Mouse (Mus musculus) granulocyte monocyte progenitor cell, adult 5-6 weeks (primary cell): ENCODE results near the gene Slfn1. TPM values are rescaled to one million over a fixed set of nuclear protein-coding genes. Genes with fewer than 3 reads are reported as not detected.

Experiments used
- total RNA-seq, 2 experiments: library from RNA; stranded (forward) in 1 of 2; stranded (reverse) in 1 of 2; fragments of 200-712, 200-1000 nt in 1 of 2; fragments of >200 nt in 1 of 2; fragmentation: Nextera tagmentation in 1 of 2; gene quantifications; 2 replicates each; pipeline ENCODE4 v1.2.3; 2014 to 2017

Gene Slfn1
- total RNA-seq, 2 experiments from 2014 or later, result 0.30 to 3.1 TPM

Other genes with a start within 250 kb of the Slfn1 start
- 26.6 and 35.3 TPM in 2 replicates for gene Rffl, start 245.6 kb upstream of the Slfn1 start, total RNA-seq (2014; fragmentation: Nextera tagmentation)
- 18.6 and 21.8 TPM in 2 replicates for gene Rffl, start 245.6 kb upstream of the Slfn1 start, total RNA-seq (2017)
- 11.5 and 24.9 TPM in 2 replicates for gene Rad51d, start 226.2 kb upstream of the Slfn1 start, total RNA-seq (2014; fragmentation: Nextera tagmentation)
- 15.3 and 18.2 TPM in 2 replicates for gene Rad51d, start 226.2 kb upstream of the Slfn1 start, total RNA-seq (2017)
- gene Fndc8, start 224.7 kb upstream of the Slfn1 start, total RNA-seq (2014; fragmentation: Nextera tagmentation), result not detected in 2 replicates
- gene Fndc8, start 224.7 kb upstream of the Slfn1 start, total RNA-seq (2017), result not detected in 2 replicates
- gene Nle1, start 208.4 kb upstream of the Slfn1 start, total RNA-seq (2014; fragmentation: Nextera tagmentation), result 36.8 and 41.7 TPM in 2 replicates
- gene Nle1, start 208.4 kb upstream of the Slfn1 start, total RNA-seq (2017), result 23.0 and 24.5 TPM in 2 replicates
- not detected in 2 replicates for gene Unc45b, start 206.3 kb upstream of the Slfn1 start, total RNA-seq (2014; fragmentation: Nextera tagmentation)
- gene Unc45b, start 206.3 kb upstream of the Slfn1 start, total RNA-seq (2017), result not detected in 2 replicates
- 1.7 TPM in 1 of 2 replicates, not detected in the other for gene Slfn5, start 165.5 kb upstream of the Slfn1 start, total RNA-seq (2014; fragmentation: Nextera tagmentation)
- 0.82 and 3.3 TPM in 2 replicates for gene Slfn5, start 165.5 kb upstream of the Slfn1 start, total RNA-seq (2017)
- gene Slfn9, start 125.0 kb upstream of the Slfn1 start, total RNA-seq (2014; fragmentation: Nextera tagmentation), result 30.6 and 48.4 TPM in 2 replicates
- gene Slfn9, start 125.0 kb upstream of the Slfn1 start, total RNA-seq (2017), result 44.6 and 48.6 TPM in 2 replicates
- 8.5 and 8.9 TPM in 2 replicates for gene Slfn8, start 96.0 kb upstream of the Slfn1 start, total RNA-seq (2014; fragmentation: Nextera tagmentation)
- gene Slfn8, start 96.0 kb upstream of the Slfn1 start, total RNA-seq (2017), result 7.6 and 10.2 TPM in 2 replicates
- gene Slfn2, start 51.7 kb upstream of the Slfn1 start, total RNA-seq (2014; fragmentation: Nextera tagmentation), result 8.3 and 11.4 TPM in 2 replicates
- 30.2 and 43.3 TPM in 2 replicates for gene Slfn2, start 51.7 kb upstream of the Slfn1 start, total RNA-seq (2017)
- gene Slfn4, start 58.3 kb downstream of the Slfn1 start, total RNA-seq (2014; fragmentation: Nextera tagmentation), result 1.5 and 2.8 TPM in 2 replicates
- gene Slfn4, start 58.3 kb downstream of the Slfn1 start, total RNA-seq (2017), result 6.4 and 7.2 TPM in 2 replicates
- 15.8 and 16.6 TPM in 2 replicates for gene Slfn3, start 74.5 kb downstream of the Slfn1 start, total RNA-seq (2014; fragmentation: Nextera tagmentation)
- gene Slfn3, start 74.5 kb downstream of the Slfn1 start, total RNA-seq (2017), result 27.5 and 33.9 TPM in 2 replicates
- not detected in 2 replicates for gene Slfn14, start 169.9 kb downstream of the Slfn1 start, total RNA-seq (2014; fragmentation: Nextera tagmentation)
- gene Slfn14, start 169.9 kb downstream of the Slfn1 start, total RNA-seq (2017), result not detected in 2 replicates
- gene Ap2b1, start 182.2 kb downstream of the Slfn1 start, total RNA-seq (2014; fragmentation: Nextera tagmentation), result 60.0 and 68.0 TPM in 2 replicates
- gene Ap2b1, start 182.2 kb downstream of the Slfn1 start, total RNA-seq (2017), result 46.0 and 60.0 TPM in 2 replicates
- gene Pex12, start 185.7 kb downstream of the Slfn1 start, total RNA-seq (2014; fragmentation: Nextera tagmentation), result 5.8 and 9.0 TPM in 2 replicates
- 6.3 and 6.6 TPM in 2 replicates for gene Pex12, start 185.7 kb downstream of the Slfn1 start, total RNA-seq (2017)